Mouse (Mus musculus): ENCODE results near the gene Zdhhc8.
"Not testable (repeated sequence)": the region's sequence is repeated elsewhere in the genome, so short reads cannot be mapped to it uniquely, and the experiment has no call there.

Gene Zdhhc8

DNA sequence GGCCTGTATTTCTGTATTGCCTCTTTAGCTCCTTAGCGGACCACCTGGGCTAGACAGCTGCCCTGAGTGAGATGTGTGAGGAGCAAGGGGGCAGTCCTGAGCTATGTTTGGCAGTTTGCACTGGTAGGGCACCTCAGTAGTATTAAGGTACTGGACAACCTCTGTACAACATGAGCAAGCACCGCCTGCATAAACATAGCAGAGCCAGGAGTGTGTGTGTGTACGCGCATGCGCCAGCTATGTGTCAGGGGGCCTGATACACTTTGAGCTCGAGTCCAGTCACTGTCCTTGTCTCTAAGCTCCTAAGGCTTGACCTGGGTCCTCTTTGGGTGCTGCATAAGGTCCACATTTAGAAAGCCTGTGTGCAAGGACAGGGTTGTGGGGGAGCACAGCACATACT, 4.3 kb downstream of the Zdhhc8 start:
- no peak for DNase-seq

DNA sequence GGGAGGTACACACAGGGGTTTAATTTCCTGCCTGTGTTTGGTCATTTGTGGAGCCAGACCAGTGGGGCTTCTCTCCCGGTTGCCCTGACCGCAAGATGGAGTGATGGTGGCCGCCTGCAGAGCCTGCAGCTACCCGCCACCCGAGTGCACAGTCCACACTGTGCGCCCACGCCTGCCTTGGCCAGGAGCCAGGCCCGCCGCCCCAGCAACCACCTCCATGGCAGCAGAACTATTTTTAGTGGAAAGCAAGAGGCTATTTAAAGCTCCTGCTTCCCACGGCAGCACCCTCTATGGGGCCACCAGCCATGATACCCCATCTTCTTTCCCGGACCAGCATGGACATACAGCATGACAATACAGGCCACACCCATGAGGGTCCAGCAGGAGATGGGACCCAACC, 5.3 kb downstream of the Zdhhc8 start:
- DNase-seq, result no peak

DNA sequence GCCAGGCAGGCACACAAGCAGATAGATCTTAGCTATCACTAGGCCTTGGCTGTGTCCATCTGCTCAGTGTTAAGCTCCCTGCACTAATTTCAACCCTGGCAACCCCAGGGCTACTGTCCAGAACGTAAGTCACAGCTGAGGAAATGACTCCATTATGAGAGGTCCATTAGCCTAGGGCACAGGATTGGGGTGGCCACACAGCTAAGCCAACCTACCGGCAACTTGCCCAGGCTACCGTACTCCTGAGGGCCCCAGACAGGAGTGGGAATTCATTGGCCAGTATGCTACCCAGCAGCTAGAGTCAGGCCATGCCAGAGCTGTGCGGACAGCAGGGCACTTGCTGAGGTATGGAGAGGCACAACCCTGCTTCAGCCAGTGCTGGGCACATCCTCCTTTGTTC, 6.1 kb downstream of the Zdhhc8 start:
- DNase-seq, result no peak

DNA sequence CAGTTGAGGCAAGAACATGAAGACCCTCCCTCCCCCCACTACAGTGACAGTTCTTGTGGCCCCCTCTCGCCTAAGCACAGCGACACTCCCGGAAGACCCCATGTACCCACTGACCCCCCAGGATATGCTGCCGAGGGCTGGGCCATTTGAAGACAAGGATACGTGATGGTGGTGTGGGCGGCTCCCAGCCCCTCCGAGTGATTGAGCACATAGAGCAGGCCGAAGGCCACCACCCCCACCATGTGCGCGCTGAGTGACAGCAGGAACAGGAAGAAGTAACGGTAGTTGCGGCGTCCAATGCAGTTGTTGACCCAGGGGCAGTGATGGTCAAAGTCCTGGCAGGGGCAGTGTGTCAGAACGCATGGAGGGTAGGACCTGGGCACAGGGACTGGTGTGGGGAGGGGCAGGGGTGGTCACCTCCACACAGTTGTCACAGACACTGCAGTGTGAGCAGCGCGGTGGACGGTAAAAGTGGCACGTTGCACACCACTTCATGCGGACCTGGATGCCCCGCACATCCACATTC, 7.0 kb downstream of the Zdhhc8 start:
- DNase-seq, result no peak

DNA sequence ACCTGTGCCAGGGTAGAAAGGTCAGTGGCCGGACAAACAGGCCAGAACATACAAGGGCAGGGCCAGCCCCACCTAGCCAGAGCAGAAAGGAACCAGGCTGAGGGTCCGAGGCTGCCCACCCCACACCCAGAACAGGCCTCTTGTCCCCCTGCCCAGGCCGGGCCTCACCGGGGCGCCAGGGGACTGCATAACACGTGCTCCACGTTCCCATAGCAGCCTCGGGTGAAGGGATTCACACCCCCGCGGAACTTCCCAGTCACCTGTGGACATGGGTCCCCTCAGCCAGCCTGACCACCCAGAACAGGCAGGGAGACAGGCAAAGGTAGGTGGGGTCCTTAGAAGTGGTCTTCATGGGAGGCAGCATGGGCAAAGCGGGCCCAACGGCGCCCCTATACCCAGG, 7.7 kb downstream of the Zdhhc8 start:
- DNase-seq, result no peak

DNA sequence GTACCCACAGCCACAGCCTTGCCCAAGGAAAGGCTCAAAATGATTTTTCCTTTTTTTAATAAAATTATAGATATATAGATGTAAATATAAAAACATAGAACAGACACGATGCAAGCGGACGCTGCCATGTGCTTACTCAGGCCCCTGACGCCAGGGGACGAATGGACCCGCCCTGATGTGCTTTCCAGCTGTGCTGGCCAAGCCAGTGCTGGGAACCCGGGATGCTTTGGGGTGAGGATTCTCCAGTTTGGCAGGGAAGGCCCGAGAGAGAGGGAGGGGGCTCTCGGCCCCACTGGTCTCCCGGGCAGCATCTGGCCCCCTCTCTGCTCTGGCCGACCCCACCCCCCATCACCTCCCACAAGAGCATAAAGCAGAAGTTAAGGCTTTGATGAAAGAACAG, 12.7 kb downstream of the Zdhhc8 start:
- DNase-seq, result no peak

DNA sequence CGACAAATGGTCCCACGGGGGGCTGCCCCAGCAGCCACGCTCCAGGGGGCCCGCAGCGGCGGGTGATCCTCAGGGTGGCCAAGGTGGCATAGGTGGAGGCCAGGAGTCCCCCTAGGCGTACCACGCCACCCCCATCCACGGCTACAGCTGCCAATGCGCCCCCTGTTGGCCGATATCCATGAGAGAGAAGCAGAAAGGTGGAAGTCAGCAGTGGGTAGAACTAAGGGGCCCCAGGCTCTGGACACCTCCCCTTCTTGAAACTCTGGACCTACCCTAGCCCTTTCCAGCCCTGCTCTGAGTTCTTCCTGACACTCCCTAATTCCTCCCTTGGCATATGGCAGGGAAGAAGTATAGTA, 13.4 kb downstream of the Zdhhc8 start:
- DNase-seq, result no peak

DNA sequence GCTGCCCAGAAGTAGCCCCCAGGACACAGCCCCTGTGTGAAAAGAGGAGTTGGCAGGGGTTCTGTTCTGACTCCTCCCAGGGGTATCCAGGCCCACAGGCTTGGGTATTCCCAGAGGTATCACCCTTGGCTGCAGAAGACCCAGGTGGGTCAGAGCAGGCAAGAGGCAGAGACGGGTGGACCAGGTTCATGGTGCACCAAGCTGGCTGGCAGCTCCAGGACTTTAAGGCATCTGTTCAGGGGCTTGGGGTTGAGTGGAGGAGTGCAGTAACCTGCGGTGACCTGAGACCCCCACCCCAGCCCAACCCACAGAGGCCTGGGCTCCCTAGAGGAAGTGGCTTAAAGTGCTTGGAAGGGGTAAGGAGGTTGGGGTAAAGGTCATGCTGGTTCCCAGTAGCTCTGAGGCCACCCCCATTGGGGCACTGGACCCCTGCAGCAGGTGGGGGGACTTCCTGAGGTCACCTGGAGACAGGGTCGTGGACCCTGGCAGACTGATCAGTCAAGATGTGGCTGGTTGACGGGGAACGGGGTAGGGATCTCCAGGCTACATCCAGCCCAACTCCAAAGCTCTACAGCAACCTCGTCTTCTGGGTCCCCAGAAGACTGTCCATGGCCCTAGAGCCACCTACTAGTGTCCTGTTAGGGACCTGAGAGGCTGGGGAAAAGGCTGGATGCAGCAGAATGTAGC, 13.9 kb downstream of the Zdhhc8 start:
- no peak for DNase-seq

DNA sequence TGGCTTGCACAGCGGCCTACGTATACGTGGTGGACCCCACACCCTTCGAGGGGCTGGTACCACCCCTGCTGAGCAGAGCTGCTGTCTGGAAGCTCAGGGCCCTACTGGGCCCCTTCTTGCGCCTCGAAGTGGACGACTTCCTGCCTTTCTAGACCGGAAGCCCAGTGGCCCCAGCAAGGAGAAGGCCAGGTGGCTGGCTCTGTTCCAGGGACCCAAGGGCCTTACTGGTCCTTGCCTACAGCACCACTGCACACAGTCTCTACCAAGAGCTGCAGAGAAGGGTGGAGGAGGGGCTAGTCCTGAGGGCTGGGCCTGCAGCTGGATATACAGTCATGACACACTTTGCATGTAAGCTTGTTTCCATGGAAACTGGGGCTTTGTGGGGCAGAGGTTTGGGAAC, 14.9 kb downstream of the Zdhhc8 start:
- DNase-seq, result peak; percentile 58

DNA sequence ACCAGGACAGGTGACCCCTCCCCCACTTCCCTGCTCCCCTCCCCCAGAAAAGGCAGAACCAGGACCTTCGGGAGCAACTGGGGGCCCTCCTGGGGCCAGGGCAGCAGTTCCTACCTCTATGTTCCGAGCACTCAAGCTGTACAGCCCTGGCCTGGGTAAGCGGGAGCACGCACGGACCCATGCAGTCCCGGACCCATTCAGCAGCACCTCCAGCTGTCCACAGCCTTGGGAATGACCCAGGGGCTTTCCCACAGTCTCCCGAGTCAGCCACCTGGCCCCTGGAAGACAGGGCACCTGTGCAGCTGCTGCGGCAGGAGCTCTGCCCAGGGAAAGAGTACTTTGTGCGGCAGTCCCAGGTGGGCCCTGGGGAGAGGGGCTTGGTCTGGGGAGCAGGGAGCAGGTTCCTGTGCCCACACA, 16.3 kb downstream of the Zdhhc8 start:
- DNase-seq, result no peak

DNA sequence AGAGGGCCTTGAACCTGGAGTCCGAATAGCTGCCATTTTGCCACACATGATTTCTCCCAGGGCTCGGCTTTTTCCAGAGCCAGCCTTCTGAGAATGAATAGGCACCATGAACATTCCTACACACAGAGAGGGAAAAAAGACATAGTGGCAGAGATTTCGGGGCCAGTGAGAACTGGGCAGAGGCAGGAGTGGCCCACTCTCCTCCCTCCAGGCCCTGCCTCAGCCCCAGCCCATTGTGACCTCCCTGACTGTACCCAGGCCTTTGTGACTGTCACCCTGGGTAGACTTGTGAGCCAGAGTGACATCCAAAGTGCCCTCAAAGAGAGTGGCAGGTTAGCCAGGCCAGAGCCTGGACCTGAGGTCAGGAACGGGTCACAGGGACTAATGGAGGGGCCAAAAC, 17.4 kb downstream of the Zdhhc8 start, which contains the start of gene Ccdc188:
Gene Ccdc188, plus strand, starts transcription at position 301 of the 400 bp plus-strand sequence.
- DNase-seq, result no peak

DNA sequence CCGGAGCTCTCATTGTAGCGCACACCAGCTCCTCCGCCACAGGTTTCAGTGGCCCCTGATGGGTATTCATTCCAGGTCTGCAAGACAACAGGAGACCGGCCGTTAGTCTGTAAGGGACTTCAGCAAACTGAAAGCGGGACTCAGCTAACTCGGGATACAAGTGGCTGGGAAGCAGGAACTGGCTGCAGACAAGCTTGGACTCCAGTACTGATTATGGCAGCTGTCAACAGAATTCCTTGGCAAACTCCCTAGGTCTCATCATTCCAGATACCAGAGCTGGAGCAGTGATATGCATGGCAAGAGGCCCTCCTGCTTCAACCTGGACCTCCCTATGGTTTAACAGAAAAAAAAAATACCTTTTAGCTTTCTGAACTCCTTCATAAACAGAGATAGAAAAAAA, 20.1 kb downstream of the Zdhhc8 start:
- no peak for DNase-seq

DNA sequence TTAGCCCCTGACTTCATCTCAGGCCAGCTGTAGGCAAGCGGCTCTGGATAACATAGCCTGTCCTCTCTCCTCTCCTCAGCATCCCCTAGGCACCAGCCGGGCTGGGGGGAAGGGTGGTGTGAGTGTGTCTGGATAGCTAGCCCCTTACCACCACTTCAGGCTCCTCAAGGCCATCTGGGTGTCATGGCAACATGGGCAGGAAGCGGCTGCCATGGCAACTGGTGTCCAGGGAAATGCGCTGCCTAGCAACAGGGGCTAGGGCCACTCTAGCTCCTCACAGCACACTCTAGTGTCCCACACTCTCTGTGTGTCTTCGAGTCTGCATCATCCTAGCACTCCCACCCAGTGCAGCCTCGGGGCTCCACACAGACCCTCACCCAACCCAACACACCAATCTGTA, 21.2 kb downstream of the Zdhhc8 start:
- DNase-seq, result peak; percentile 92

DNA sequence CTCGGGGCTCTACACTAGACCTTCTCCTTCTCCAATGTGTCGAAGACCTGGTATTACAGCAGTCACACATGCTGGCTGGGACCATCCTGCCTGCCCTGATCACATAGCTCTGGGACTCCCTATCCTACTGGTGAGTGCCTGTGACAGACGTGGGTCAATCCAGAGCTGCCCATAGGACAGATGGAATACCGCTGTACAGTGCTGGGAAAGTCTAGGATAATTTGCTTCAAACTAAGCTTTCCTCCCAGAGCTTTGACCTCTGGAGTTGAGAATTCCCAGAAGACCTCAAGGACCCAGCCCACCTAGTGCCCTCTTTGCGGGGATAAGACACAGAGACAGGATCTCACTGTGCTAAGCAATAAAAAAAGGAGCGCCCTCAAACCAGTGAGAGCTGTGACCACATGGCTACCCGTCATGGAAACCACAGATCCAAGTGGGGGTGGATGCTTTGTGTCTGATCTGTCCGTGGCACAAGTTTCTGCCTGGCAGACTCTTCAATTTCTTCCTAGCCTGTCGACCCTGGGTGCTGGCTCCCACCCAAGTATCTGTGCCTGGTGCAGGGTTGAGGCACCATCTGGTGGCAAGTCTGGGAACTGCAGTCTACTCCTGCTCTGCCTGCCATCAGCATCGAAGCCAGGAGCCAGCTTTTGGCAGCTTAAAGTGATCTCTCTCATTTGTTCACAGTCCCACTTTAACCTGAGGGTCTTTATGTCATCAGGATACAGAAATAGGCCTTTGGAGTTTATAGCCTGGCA, 23.3 kb downstream of the Zdhhc8 start:
- DNase-seq, result peak; percentile 85

DNA sequence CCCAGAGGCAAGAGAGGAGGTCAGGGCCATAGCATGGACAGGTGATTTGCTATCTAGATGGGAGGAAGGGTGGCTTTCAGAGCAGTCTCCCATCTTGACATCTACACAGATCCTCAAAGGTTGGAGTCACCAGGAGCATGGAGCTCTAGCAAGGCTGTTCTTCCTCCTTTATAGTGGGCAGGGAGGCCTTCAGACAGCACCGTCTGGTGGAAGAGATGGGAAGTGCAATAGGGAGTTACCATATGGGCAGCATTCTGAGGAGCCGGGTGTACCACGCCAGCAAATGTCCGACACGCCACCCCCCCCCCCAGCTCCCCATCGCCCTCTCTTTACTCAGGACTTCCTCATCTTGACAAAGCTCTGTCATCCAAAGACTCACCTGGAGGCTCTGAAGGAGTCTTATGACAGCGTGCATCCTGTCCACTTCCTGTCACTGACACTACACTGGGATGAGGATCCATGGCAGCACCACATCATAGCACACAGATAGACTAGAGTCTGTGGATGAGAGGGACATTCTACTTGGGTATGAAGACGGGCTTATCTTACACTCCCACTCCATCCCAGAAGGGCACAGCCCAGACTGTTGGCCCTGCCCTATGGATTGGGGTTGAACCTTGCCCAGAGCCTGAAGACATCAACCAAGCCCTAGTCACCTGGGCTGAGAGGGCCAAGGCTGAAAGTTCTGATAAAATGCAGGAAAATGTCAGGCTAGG, 24.1 kb downstream of the Zdhhc8 start:
- DNase-seq, result peak; percentile 61

DNA sequence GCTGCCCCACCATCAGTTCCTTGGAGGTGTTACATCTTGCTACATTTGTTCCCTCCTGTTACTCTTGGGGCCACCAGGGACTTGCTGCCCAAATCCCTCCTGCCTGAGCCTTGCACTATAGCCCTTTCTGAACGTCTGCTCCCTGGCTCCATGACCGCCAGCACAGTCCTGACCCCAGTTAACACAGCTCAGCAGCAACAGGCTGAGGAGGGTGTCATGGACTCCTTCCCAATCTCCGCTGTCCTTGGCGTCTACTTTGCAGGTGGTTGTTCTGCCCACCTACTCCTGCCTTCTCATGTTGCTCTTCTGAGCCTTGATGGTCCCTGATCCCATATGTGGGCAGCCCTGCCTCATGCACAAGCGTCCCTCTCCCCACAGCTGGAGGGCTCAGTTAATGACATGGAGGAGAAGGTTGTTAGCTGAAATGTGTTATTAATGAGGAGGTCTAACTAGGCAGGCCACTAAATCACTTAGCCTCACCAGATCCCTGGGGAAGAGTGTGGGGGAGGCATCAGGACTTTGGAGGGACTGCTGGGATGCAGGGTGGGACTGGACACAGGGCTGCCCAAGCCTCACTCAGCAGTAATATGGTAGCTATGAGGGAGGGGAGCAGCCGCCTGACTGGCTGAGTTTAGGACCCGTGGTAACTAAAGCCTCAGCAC, 31.4 kb downstream of the Zdhhc8 start:
- peak; percentile 44 for DNase-seq

DNA sequence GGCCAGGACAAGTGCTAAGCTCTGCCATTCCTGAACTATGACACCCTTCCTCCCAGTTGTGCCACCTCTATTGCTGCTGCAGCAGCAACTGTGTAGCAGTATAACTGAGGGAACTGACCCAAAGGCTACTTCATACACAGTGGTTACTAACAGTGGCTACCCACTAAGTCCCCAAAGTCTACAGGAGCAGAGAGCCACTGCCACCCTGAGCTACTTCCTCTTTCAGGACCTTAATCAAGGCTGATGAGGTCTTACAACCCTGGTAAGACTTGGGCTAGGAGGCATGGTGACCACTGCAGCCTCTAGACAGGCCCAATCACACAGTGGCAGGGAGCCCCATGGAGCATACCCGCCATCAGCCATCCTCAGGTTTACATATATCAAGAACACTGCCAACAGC, 32.9 kb downstream of the Zdhhc8 start:
- no peak for DNase-seq

DNA sequence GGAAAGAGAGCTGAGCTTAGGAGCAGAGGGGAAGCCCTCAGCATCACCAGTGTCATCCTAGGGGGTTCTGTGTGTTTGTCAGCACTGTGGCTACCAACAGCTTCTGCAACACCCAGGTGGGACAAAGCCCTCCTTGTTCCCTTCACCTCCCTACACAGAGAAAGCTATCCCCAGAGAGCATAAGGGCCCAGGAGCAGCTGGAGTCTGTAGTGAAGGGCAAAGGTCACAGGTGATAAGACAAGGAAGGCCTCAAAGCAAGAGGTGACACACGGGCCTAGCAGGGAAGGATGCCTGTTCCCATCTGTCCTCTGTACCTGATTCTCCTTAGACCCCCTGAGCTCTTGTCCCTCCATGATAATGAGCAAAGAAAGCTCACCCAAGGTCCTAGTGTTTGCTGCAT, 33.3 kb downstream of the Zdhhc8 start:
- DNase-seq, result no peak

DNA sequence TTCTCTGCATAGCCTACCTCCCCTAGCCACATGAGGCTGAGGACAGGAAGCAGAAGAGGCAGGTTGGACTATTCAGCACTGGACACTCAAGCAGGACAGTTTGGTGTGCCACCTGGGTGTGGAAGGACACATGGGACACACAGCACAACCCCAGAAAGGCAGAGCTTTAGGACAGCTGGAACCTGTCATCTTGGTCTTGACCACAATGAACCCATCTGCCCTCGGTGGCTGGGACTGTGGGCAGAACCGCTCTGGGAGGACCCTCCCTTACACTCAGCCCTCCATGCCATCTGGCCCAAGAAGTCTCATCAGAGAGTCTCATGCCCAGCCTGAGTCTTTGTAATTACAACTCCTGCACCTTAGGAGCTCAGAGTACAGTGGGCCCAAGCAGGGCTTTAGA, 34.9 kb downstream of the Zdhhc8 start:
- DNase-seq, result no peak

DNA sequence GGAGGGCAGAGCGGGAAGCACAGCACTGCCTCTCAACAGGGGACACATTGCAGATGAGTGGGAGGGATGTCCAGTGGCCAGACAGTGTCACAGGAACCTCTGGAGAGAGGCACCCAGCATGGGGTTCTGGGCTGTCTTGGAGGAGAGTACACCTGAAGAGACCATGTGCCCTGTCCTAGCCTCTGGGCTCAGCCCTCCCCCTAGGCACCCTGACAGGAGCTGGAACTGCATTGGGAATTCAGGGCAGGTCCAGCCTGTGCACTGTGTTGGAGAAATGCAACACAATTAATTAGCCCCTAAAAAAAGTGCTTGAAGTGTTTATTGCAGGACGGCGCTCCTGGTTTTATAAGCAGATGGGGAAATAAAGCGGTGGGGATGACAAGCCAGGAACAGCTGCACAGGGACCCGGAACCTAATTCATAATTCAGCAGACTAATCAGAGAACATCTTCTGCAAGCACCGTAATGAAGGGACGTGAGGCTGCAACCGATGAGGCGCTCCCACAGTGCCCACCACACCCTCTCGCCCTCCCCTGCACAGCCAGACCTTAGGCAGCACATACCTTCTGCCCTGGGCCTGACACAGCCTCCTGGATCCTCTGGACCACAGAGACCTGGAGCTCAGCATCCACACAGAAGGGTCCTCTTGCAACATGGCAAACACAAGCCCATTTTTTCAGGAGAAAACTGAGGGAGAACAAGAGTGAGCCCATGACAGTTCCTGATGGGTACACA, 36.4 kb downstream of the Zdhhc8 start:
- DNase-seq, result no peak

DNA sequence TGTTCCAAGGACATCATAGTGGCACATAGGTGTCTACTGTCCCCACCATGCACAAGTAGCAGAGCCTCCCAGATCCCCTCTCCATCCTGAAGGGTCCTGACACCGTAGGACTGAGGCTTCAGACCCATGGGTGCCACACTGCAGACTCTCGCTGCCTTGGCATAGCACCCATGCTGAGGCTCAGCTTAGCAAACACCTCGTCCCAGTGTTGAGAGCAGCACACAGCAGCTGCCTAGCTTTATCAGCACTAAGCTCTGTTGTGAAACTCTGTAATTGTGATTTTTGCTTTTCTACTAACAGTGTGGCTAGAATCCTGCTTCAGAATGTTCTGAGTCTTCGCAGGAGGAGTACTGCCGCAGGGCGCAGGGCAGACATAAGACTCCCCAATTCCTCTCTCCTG, 37.1 kb downstream of the Zdhhc8 start:
- no peak for DNase-seq

DNA sequence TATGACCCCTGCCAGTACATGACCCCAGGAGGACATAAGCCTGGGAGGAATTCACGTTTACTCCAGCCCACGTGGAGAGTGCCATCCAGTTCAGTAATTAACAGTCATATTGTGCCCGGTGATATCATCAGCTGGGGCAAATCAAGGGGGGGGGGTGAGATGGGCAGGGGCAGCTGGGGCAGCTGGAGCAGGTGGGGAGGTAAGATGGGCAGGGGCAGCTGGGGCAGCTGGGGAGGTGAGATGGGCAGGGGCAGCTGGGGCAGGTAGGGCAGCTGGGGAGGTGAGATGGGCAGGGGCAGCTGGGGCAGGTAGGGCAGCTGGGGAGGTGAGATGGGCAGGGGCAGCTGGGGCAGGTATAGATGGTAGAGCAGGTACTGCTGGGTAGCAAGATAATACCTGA, 39.4 kb downstream of the Zdhhc8 start:
- DNase-seq, result not testable (repeated sequence)

DNA sequence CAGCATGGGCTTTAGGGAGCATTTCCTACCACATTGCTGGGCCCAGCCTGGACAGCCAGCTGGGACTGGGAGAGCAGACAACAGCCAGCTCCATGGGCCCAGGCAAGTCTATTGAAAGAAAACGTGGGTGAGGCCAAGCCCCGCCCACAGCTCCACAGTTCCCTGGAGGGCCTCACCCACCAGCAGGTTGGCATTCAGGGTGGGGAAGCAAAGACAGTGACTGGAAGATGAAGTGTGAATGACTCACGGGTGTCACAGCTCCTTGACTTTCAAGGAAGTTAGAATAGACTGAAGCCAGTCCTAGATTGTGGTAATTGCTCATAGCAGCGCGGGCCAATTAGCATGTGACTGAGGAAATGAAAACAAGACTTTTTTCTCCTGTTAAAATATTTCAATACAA, 39.9 kb downstream of the Zdhhc8 start:
- no peak for DNase-seq
